Mouse (Mus musculus) forebrain, embryonic 13.5 days (tissue): Measurements from ENCODE around the gene Mfrp. TPM values are rescaled to one million over a fixed set of nuclear protein-coding genes. Genes with fewer than 3 reads are reported as not detected.

ENCODE experiments used
- ATAC-seq: fragments of 200-750 bp; cut with Nextera tagmentation; 2 replicates; pipeline ENCODE4 v1.8.0; 2017
- H3K27ac ChIP-seq: fragments of 300-500 bp; sonication (generic); 2 replicates; pipeline ENCODE4 v1.5.1; 2015; ENCODE audit warnings: inconsistent platforms, mild to moderate bottlenecking, moderate library complexity
- H3K27me3 ChIP-seq: fragments of 300-500 bp; sonication (generic); 2 replicates; pipeline ENCODE4 v1.6.1; 2015; ENCODE audit warnings: mild to moderate bottlenecking, inconsistent platforms
- H3K36me3 ChIP-seq: fragments of 300-500 bp; sonication (generic); 2 replicates; pipeline ENCODE4 v1.6.1; 2015; ENCODE audit warnings: mild to moderate bottlenecking, inconsistent platforms; ENCODE audit not compliant: poor library complexity, severe bottlenecking
- H3K4me1 ChIP-seq: fragments of 300-500 bp; sonication (generic); 2 replicates; pipeline ENCODE4 v1.6.1; 2015; ENCODE audit warnings: inconsistent platforms
- H3K4me2 ChIP-seq: fragments of 300-500 bp; sonication (generic); 2 replicates; pipeline ENCODE4 v1.6.1; 2015; ENCODE audit warnings: inconsistent platforms, mild to moderate bottlenecking, moderate library complexity
- H3K4me3 ChIP-seq: fragments of 300-500 bp; sonication (generic); 2 replicates; pipeline ENCODE4 v1.5.1; 2015; ENCODE audit warnings: mild to moderate bottlenecking, inconsistent platforms
- H3K9ac ChIP-seq: fragments of 300-500 bp; sonication (generic); 2 replicates; pipeline ENCODE4 v1.6.1; 2015; ENCODE audit warnings: mild to moderate bottlenecking, inconsistent platforms
- H3K9me3 ChIP-seq: fragments of 300-500 bp; sonication (generic); replicated peaks from 2 replicates; pipeline ENCODE4 v1.6.1; 2016; ENCODE audit warnings: inconsistent platforms
- WGBS: fragments of 180-500 bp; shearing (Covaris S2); methylation state at CpG from one replicate; pipeline ENCODE4 v1.1.7; 2015; 5-methylcytosine and 5-hydroxymethylcytosine counted together
- polyA plus RNA-seq: library from polyadenylated mRNA; unstranded; fragments of >200 nt; fragmentation: Nextera tagmentation; extraction: Ambion mirVana; gene quantifications from 2 replicates; pipeline ENCODE4 v1.2.1, GENCODE M21; 2015

Gene Mfrp
- polyA plus RNA-seq, 1 experiment from 2014 or later: 0.23 TPM

DNA sequence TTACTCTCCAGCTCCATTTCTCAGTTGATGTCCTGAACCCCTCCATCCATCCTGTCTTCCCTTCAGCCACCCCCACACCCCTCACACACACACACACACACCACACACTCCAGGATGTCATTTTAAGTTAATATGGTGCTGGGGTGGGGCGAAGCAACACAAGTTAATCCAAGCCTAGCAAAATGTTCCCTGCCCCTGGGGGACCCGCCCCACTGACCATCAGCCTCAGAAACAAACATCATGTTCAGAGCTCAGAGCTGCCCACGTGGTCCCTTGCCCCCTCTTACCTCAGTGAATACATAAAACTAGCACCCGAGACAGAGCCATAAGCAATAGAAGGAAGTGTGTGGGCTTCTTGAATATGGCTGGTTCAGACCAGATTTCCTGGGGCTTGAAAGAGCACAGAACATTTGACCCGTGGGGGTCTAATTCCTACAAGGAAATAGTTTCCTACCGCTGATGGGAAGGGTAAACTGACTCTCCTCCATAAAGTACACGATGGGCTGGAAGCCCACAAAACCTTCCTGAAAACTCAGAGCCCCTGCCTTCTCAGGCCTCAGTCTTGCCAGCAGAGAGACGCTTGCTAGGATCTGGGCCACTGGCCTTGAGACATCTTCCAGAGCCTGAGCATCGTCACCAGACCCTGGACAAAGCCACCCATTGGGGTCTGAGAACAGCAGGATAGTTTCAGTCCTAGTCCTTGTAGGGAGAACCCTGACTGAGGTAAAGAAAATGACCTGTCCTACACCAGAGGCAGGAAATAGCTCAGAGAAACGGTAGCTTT lies 21.3 kb upstream of the Mfrp start:
- H3K27ac ChIP-seq: no peak overlapping the region
- ATAC-seq: no peak
- peaks cover 21% of the 10 kb centered on the region for H3K27me3 ChIP-seq
- 77% methylated on average over 10 of the region's 10 CpGs for WGBS
- H3K4me3 ChIP-seq: no peak overlapping the region
- H3K9ac ChIP-seq: no peak overlapping the region
- no peak overlapping the region for H3K4me2 ChIP-seq
- no peaks in the 10 kb centered on the region for H3K9me3 ChIP-seq
- no peaks in the 10 kb centered on the region for H3K36me3 ChIP-seq
- peaks cover 39% of the 10 kb centered on the region for H3K4me1 ChIP-seq

DNA sequence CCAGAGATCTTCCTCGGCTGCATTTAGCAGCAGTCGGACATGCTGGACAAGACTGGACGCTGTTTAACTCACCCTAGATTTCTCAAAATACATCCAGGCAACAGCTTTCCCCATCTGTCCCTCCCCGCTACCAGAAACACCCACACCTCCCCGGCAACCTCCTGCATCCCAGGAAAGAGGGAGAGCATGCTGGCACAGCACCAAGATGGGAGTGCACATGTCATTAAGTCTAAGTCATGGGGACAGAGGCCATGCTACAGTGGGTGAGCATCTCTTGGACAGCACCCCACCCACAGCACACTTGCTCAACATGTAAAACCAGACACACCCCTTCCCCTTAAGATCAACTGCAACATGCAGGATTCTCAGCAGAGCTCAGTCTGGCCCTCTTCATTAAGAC lies 20.6 kb upstream of the Mfrp start:
- H3K36me3 ChIP-seq: no peaks in the 10 kb centered on the region
- WGBS: 73% methylated on average over 5 of the region's 5 CpGs
- no peak for ATAC-seq
- peaks cover 42% of the 10 kb centered on the region for H3K4me1 ChIP-seq
- H3K4me3 ChIP-seq: no peak overlapping the region
- H3K27me3 ChIP-seq: peaks cover 28% of the 10 kb centered on the region
- no peak overlapping the region for H3K4me2 ChIP-seq
- H3K27ac ChIP-seq: no peak overlapping the region
- no peaks in the 10 kb centered on the region for H3K9me3 ChIP-seq
- H3K9ac ChIP-seq: no peak overlapping the region

DNA sequence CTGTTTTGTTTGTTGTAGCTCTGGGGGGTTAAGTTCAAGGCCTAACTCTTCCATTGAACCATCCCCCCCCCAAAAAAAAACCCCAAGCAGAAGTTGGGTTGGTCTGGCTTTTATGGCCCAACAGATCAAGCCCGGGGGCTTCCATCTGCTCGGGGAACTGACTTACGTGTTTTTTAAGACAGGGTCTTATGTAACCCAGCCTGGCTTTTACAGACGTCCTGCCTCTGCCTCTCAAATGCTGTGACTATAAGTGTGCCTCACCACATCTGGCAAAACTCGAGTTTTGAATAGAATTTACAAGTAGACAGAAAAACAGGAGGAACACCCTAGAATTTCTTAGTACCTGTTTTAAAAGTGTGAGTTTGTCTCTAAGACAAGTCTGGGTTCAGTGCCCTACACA lies 19.9 kb upstream of the Mfrp start:
- peaks cover 34% of the 10 kb centered on the region for H3K27me3 ChIP-seq

DNA sequence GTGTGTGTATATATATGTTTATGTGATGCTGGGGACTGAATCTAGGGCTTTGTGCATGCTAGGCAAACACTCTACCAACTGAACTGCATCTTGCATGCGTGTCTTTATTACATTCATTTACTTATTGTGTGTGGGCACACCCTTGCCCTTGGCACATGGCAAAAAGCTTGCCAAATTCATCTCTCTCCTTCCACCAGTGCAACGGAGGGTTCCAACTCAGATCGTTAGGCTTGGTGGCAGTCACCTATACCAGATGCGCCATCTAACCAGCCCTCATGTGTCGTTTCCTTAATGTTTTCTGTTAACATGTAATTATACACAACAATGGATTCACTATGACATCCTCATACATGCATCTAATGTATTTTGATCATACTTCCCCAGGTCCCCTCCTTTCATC lies 19.3 kb upstream of the Mfrp start:
- no peak overlapping the region for H3K9ac ChIP-seq
- no peak for ATAC-seq
- no peaks in the 10 kb centered on the region for H3K9me3 ChIP-seq
- H3K27ac ChIP-seq: no peak overlapping the region
- H3K27me3 ChIP-seq: peaks cover 40% of the 10 kb centered on the region
- peaks cover 45% of the 10 kb centered on the region for H3K4me1 ChIP-seq
- no peaks in the 10 kb centered on the region for H3K36me3 ChIP-seq
- H3K4me2 ChIP-seq: no peak overlapping the region
- H3K4me3 ChIP-seq: no peak overlapping the region
- WGBS: 84% methylated on average over 5 of the region's 5 CpGs

More for the DNA sequence above, 19.9 kb upstream of the Mfrp start:
- no peak overlapping the region for H3K4me2 ChIP-seq
- no peaks in the 10 kb centered on the region for H3K9me3 ChIP-seq
- no peak for ATAC-seq
- H3K9ac ChIP-seq: no peak overlapping the region
- H3K4me1 ChIP-seq: peaks cover 42% of the 10 kb centered on the region
- no peak overlapping the region for H3K27ac ChIP-seq
- no peaks in the 10 kb centered on the region for H3K36me3 ChIP-seq
- 59% methylated on average over 5 of the region's 5 CpGs for WGBS
- no peak overlapping the region for H3K4me3 ChIP-seq

DNA sequence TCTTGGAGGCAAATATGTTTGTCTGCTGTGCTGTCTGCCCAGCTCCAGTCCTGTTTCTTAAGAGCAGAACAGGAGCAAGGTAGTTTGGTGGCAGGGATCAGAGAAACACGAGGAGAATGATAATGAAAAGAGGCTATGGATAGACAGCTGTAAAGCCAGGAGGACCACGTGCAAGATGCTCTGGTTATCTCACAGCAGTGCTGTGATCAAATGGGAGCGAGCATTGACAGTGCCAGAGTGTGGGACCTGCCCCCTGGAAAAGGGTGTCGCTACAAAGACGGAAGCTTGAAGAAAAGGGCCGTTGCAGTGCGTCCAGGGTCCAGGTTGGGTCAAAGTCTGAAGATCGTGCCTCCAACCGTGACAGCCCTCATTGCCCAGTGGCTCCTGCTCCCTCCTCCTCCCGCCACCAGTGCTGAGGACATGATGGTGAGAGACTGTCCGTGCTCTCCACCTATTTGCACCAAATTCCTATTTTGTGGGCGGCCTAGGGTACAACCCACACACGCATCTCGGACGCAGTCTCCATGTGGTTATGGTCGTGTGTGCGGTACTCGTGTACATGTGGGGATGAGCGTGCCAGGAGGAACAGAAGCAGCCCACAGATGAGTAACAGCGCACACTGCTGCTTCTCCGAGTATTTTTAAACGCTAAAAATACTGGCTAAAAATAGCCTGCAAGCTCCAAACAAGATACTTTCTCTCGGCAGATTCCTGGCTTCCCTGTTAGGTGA lies 18.0 kb upstream of the Mfrp start:
- Histone ChIP-seq H3K36me3 (no peaks in the 10 kb centered on the region), H3K27ac (no peak overlapping the region), H3K9ac (0 out of 2 replicates have a peak overlapping the region, but pooled peaks have one; percentile 73), H3K4me3 (peak overlapping the region; percentile 55), H3K9me3 (no peaks in the 10 kb centered on the region), H3K4me2 (peak overlapping the region; percentile 97), H3K27me3 (peaks cover 48% of the 10 kb centered on the region), H3K4me1 (peaks cover 49% of the 10 kb centered on the region)
- 11% methylated on average over 23 of the region's 23 CpGs for WGBS
- no peak for ATAC-seq

DNA sequence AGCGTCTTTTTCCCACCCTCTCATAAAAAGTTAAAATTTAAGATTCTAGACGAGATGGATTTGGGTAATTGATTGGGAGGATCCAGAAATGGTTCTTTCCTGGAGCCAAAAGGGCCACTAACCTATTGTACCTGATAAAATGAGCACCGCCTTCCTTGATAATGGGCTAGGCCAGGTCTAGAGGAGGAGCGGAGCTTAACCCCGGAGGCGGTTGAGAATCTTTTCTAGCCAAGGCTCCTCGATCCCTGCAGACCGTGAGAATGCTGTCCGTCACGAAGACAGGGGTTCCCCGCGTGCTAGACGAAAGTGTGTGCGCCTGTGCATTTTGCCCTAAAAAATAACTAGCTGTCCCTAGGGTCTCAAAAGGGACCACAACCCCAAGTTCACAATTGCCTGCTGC lies 17.3 kb upstream of the Mfrp start:
- H3K4me2 ChIP-seq: peak overlapping the region; percentile 97
- H3K27ac ChIP-seq: no peak overlapping the region
- peaks cover 43% of the 10 kb centered on the region for H3K4me1 ChIP-seq
- H3K27me3 ChIP-seq: peaks cover 50% of the 10 kb centered on the region
- 2% methylated on average over 14 of the region's 14 CpGs for WGBS
- no peak for ATAC-seq
- H3K9ac ChIP-seq: peak overlapping the region; percentile 73
- peak overlapping the region; percentile 55 for H3K4me3 ChIP-seq
- H3K9me3 ChIP-seq: no peaks in the 10 kb centered on the region
- no peaks in the 10 kb centered on the region for H3K36me3 ChIP-seq

DNA sequence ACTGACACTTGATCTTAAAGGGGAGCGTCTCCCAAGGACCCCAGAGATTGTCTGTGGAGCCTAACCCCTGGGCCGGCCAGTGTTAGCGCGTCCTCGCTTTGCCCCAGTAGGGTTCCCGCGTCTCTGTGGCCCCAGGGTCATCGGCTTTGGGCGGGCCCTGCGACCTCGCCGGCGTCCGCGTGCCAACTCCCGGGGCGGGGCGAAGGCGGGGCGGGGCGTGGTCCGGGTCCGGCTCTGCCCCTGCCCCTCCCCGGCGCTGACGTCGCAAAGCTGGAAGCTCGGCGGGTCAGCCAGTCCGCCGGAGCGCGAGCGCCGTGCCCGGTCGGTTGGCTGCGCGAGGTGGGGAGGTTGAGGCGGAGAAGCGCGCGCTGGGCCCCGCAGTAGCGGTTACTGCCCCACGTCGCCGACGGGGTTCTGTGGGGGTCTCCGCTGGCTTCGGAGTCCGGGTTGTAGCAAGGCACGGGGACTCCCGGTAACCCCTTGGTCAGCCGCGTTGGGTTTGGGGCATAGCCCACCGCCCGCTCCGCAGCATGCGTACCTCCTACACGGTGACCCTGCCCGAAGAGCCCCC lies 16.8 kb upstream of the Mfrp start:
- no peaks in the 10 kb centered on the region for H3K36me3 ChIP-seq
- H3K9me3 ChIP-seq: no peaks in the 10 kb centered on the region
- peak overlapping the region; percentile 55 for H3K4me3 ChIP-seq
- under 1% methylated on average over 59 of the region's 62 CpGs for WGBS
- H3K4me1 ChIP-seq: peaks cover 43% of the 10 kb centered on the region
- H3K9ac ChIP-seq: peak overlapping the region; percentile 73
- H3K27ac ChIP-seq: no peak overlapping the region
- peak overlapping the region; percentile 97 for H3K4me2 ChIP-seq
- H3K27me3 ChIP-seq: peaks cover 51% of the 10 kb centered on the region
- ATAC-seq: peak; percentile 70

DNA sequence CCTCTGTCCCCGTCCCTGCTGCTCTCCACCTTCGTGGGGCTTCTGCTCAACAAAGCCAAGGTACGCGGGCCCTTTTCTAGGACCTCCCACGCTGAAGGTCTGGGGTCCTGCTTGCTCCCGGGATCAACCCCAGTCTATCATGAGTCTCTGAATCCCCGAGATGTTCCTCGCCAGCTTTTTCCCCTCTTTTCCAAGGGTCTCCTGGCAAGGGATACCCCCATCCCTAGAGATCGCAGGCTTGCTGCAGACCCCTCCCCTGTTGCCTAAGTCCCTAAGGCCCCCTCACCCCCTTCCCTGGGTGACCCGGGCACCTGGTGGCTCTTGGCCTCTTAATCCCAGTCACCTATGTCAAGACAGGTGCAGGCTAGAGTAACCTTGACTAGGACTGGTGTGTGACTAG lies 16.3 kb upstream of the Mfrp start:
- H3K9ac ChIP-seq: peak overlapping the region; percentile 73
- H3K27ac ChIP-seq: no peak overlapping the region
- peaks cover 43% of the 10 kb centered on the region for H3K4me1 ChIP-seq
- no peaks in the 10 kb centered on the region for H3K36me3 ChIP-seq
- H3K27me3 ChIP-seq: peaks cover 51% of the 10 kb centered on the region
- H3K4me3 ChIP-seq: peak overlapping the region; percentile 55
- WGBS: 2% methylated on average over 10 of the region's 10 CpGs
- peak overlapping the region; percentile 97 for H3K4me2 ChIP-seq
- ATAC-seq: no peak
- H3K9me3 ChIP-seq: no peaks in the 10 kb centered on the region

DNA sequence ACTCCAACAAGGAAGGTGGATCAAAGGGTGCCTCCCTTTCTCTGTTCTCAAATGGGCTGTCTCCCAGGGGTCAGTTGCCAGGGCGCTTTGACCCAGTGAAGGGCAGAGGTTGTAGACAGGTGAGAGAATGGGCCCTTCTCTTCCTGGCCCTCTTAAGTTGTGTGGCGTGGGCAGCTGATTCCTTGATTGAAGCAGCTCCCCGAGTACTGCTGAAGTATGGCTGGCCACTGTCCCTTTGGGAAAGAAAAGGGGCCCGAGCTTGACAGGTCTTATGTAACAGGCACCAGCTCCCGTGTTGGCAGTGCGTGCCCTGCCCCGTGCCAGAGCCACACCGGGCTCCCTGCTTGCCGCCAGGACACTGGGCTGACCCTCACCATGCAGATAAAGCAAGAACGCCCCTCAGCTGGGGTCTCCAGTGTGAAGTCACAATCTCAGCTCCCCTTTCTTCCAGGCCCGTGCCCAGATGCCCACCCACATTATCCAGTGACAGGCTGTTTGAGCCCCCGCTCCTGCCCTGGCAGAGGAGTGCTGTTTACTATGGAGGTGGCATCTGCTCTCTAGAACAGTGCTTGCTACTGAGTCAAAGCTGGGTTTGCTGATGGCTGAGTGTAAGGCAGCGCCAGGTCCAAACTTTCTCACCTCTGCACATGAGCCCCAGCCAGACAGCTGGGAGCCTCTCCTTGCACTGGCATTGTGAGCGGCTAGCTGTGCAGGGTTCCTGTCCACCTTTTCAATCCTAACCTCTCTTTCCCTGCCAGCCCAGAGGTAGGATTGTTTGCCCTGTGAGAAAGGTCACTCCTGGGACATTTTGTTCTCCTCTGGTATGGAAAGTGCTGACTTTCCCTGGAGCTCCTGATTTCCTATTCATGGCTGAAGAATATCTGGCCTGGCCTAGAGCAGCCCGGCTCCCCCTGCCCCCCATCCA lies 15.5 kb upstream of the Mfrp start:
- Histone ChIP-seq H3K27me3 (peaks cover 51% of the 10 kb centered on the region), H3K4me1 (peaks cover 38% of the 10 kb centered on the region), H3K36me3 (no peaks in the 10 kb centered on the region), H3K9ac (no peak overlapping the region), H3K4me3 (no peak overlapping the region), H3K27ac (no peak overlapping the region), H3K9me3 (no peaks in the 10 kb centered on the region), H3K4me2 (peak overlapping the region; percentile 97; the same call in 1 of the 2 replicates)
- no peak for ATAC-seq
- whole genome bisulfite sequencing: 66% methylated on average over 15 of the region's 15 CpGs

DNA sequence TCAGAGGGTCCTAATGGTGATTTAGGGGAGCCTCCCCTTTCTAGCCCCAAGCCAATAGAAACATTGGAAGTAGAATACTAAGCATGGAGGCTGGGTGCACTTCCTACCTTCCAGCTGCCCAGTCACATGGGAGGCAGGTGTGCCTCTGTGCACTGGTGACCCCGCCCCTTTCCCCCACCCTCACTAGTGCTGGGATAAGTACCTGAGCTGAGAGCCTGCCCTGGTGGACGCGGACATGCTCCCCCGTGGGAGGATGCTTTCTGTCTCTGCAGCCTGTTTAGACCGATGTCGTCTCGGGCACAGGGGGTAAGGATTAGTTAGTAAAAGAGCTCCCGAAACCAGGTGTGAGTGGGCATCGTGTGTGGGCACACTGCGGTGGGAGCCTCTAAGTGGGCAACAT lies 14.6 kb upstream of the Mfrp start:
- Histone ChIP-seq H3K4me3 (no peak overlapping the region), H3K9ac (no peak overlapping the region), H3K9me3 (no peaks in the 10 kb centered on the region), H3K4me1 (peaks cover 34% of the 10 kb centered on the region), H3K4me2 (no peak overlapping the region), H3K27me3 (peaks cover 51% of the 10 kb centered on the region), H3K27ac (no peak overlapping the region), H3K36me3 (no peaks in the 10 kb centered on the region)
- 43% methylated on average over 10 of the region's 10 CpGs for WGBS
- ATAC-seq: no peak

DNA sequence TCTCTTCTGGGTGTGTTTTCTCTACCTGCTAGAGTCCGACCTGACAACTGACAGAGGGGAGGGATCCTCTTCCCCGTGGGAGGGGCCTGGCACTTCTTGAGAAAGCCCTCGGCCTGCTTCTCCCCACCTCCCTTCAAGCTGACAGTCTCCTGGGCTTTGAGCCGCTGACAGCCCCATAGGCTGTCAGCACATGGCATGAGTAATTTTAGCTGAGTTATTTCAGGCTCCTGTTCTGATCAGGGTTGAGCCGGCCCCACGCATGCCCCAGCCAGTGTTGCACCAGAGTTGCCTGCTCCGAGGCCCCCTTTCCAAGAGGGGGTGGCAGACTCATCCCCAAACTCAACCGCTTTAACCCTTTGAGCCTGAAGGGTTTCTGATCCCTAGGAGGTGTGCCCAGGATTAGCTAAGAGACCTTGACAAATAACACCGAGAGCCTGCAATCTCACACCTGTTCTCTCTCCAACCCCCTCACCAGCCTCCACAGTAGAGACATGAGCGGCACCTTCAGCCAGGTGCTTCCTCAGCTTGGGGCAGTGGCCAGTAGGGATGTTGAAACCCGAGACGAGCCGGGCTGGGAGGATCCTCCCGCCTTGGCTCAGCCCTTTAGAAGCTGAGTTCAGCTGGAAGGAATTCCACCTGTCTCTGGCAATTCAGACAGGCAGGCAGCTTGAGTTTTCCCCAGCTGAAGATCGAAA lies 13.6 kb upstream of the Mfrp start:
- H3K4me3 ChIP-seq: no peak overlapping the region
- H3K9ac ChIP-seq: peak overlapping the region; percentile 40; the same call in 1 of the 2 replicates

More for the DNA sequence above, 13.6 kb upstream of the Mfrp start:
- Histone ChIP-seq H3K27me3 (peaks cover 48% of the 10 kb centered on the region), H3K4me2 (no peak overlapping the region), H3K36me3 (no peaks in the 10 kb centered on the region), H3K9me3 (no peaks in the 10 kb centered on the region), H3K4me1 (peaks cover 34% of the 10 kb centered on the region), H3K27ac (no peak overlapping the region)
- ATAC-seq: no peak
- WGBS: 12% methylated on average over 15 of the region's 15 CpGs
